Mouse (Mus musculus) c-Kit-positive CD71-positive TER-119-positive erythroid progenitor cells, embryonic 14.5 days (primary cell): ENCODE measurements around the gene Tmem266.
A peak's percentile ranks its signal among the peaks of the same experiment; 100 is the strongest.

Source experiments
- DNase-seq: peaks from one replicate; pipeline ENCODE4 v3.0.0-alpha.2; 2013; ENCODE audit warnings: low spot score

The Tmem266 gene

GRCm38 (mm10) chr9:55326515-55327233, at the start of gene Tmem266, which contains the start of gene Nrg4:
Tmem266 (plus strand) TSS chr9:55326913.
Nrg4 (minus strand) TSS chr9:55326844.
- no peak for DNase-seq

- DNase-seq = no peak
These were observed 49.2 kb upstream of the Tmem266 start for GRCm38 (mm10) chr9:55277562-55277961.

DNA sequence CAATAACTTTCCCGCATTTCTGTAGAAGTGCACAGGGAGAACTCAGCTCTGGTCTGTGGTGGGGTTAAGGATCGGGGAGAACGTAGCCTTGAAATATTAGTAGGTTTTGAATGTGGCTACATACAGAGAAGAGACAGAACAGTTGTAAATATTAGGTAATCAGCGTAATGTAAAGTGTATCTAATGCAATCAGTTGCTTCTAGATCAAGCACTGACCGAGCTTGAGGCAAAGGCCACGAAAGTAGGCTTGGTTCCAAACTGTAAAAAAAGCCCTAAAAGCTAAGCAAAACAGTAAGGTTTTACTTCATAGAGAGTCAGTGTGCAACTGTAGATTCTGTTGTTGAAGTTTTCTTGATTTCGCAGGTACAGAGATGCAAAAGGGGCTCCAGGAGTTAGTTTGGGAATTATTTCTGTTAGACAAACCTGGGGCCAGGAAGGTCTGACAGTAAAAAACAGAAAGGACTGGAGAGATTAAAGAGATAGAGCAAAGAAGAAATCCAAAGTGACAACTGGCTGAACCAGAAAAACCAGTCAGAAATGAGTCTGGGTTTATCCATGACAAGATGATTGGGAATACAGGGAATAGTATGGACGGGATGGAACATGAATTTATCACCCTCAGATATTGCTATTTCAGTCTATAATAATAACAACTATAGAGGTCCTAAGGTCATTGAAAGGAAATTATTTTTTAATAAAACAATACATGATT, 47.4 kb upstream of the Tmem266 start:
- no peak for DNase-seq

- DNase-seq = peak; percentile 6
These were observed 43.2 kb upstream of the Tmem266 start for GRCm38 (mm10) chr9:55283516-55283915.

GRCm38 (mm10) chr9:55285197-55285596, 41.5 kb upstream of the Tmem266 start:
- DNase-seq = no peak

GRCm38 (mm10) chr9:55289475-55290198, 37.1 kb upstream of the Tmem266 start:
- no peak for DNase-seq

- DNase-seq = no peak
These were observed 34.7 kb upstream of the Tmem266 start for GRCm38 (mm10) chr9:55291966-55292365.

DNA sequence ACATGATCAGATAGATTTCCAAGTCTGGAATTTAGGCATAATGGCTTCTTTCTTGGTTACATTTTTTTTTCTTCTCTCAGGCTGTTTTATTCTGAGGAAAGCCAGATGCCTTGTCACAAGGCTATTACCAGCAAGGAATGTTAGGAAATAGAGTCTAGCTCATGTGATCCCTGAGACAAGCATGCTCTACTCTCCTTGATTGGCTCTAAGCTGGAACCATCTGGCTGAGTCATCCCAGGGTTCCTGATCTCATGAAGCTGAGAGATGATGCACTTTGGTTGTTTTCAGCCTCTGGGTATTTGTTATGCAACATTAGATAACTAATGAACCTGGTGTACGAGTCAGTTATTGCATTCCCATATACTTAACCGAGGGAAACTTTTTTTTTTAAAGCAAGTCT, 30.5 kb upstream of the Tmem266 start:
- no peak for DNase-seq

- DNase-seq = no peak
These were observed 19.6 kb upstream of the Tmem266 start for GRCm38 (mm10) chr9:55307066-55307465.

DNA sequence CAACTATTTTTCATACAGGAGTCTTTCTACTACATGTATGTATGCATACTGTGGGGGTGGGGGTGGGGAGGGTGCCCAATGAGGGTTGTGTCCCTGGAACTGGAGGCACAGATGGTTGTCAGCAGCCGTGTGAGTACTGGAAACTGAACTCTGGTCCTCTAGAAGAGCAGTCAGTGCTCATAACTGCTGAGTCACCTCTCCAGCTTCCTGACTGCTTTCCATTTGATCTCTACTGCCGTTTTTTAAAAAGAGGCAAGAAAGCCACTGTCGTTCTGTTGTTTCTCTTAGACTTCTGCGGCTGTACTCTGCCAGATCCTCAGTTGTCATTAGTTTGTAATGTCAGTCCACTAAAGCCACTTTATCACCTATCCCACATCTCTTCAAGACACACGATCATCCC, 19.2 kb upstream of the Tmem266 start:
- DNase-seq = no peak

- no peak for DNase-seq
These were observed 18.3 kb upstream of the Tmem266 start for GRCm38 (mm10) chr9:55308455-55308854.

DNA sequence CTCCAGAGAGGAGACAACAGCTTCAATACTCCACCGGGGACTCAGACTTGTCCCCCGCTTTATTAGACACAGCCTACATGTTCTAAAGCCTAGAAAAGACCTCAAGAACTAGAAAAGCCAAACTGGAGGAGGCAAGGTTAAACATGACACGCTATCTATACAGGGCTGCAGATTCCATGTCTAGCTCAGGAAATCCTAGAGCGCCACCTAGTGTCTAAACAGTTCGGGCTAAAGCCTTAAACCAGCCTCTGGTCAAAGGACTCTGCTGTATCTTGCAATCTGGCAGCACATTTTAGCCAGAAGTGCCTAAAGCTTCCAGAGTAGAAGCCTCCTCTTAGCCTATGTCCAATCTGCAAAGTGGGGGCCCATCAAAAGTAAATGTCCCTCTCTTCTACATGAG, 15.2 kb upstream of the Tmem266 start:
- DNase-seq = peak; percentile 58

GRCm38 (mm10) chr9:55313619-55314261, 13.0 kb upstream of the Tmem266 start:
- DNase-seq = no peak

- DNase-seq = no peak
These were observed 4.1 kb upstream of the Tmem266 start for GRCm38 (mm10) chr9:55322641-55323040.

GRCm38 (mm10) chr9:55324085-55324484, 2.6 kb upstream of the Tmem266 start:
- no peak for DNase-seq

DNA sequence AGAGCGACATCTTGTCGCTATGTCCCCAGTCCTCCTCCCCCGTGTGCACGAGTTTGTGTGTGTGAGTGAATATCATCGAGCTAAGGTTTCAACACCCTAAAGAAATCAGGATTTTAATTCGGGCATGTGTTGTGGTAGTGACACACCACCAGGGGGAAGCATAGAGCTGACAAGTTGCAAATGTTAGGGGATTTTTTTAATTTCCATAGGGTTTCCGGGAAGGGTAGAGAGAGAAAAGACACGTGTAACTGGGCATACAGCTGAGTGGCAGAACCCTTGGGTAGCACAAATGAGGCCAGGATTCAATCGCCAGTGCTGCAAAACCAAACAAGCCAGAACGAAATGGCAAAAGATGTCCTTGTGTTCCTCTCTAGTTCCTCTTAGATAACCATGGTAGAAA, 2.2 kb upstream of the Tmem266 start:
- no peak for DNase-seq

- DNase-seq = no peak
These were observed 1.7 kb upstream of the Tmem266 start for GRCm38 (mm10) chr9:55325061-55325460.

GRCm38 (mm10) chr9:55325564-55326514, 874 bp upstream of the Tmem266 start:
- DNase-seq = no peak

GRCm38 (mm10) chr9:55327234-55327615, 512 bp downstream of the Tmem266 start:
- no peak for DNase-seq

DNA sequence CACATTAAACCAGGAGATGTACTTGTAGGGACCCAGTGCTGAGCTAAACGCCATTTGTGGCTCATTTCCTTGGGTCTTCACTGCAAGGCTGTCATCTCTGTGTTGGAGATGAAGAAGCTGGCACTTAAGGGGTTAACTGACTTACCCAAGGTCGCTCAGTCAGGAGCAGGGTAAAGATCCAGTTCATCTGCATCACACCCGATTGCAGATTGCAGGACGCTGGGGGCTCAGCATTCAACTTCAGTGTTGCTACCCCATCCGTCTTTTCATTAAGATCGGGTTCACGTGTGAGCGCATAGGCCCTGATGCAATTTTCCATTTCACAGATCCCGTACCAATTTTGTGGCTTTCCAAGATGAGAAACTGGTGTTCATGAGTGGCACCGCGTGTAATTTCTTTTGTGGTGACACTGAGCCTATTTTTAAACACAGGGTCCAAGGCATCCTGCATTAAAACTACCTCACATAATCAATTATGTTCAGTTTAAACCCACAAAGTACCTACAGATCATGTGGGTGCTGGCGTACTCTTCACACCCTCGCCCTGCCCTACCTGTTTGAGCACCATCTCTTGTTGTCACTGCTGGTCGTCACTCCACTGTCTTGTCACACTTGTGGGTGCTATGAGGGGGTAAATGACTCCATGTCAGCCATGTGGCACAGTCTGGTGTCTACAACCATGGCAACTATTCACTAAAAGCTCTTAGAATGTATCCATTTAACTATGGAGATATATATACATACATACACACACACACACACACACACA, 1.6 kb downstream of the Tmem266 start:
- no peak for DNase-seq
